Mouse (Mus musculus): ENCODE data around the gene Olfr934. TPM values are rescaled to one million over a fixed set of nuclear protein-coding genes. Genes with fewer than 3 reads are reported as not detected.

The Olfr934 gene
- polyA plus RNA-seq (2012; ENCODE audit: insufficient read depth, insufficient read length, low replicate concordance, missing spikeins): not detected in 2 replicates

- Histone ChIP-seq H3K4me1 (ENCODE audit: control insufficient read depth, insufficient read depth, low read length) (no peaks in the 10 kb centered on the region), H3K4me3 (ENCODE audit: insufficient read depth, low read depth, low read length) (no peak within 1 kb of the TSS), H3K27ac (ENCODE audit: insufficient read depth, low read depth, low read length) (no peak within 1 kb of the TSS)
- 93% methylated on average over 2 of the region's 2 CpGs for WGBS
- TF ChIP-seq CTCF (IDR thresholded peaks at IDR 0.05; ENCODE audit: insufficient read depth, low read depth, low read length) (no peak), POLR2A (IDR thresholded peaks at IDR 0.05; ENCODE audit: insufficient read depth, low read depth, low read length) (no peak)
Observed at GRCm38 (mm10) chr9:38988215-38988614, at the start of gene Olfr934. TSS of gene Olfr934 (minus strand) at chr9:38988315.

DNA sequence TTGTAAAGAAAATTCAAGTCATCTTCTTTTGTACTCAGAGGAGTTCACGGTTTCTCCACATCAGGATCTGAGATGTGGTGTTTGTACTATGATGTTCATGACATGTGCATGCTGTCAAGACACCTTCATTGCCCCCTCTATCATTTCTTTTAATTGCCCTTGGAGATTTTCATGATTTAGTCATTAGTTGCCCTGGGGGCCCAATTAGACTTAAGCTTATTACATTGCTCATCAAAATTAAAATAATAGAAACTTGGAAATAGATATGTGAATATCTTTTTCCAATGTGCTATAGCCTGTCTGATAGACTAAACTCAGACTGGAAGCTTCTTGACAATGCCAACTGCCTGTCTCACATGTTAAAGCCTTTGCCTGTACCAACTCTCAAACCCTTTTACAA is 35.2 kb upstream of the Olfr934 start, which contains the start of gene Olfr146:
TSS of gene Olfr146 (minus strand) at position 101 of the 400 bp plus-strand sequence.
- Histone ChIP-seq H3K4me3 (ENCODE audit: insufficient read depth, low read depth, low read length) (no peak within 1 kb of the TSS), H3K27ac (ENCODE audit: insufficient read depth, low read depth, low read length) (no peak within 1 kb of the TSS), H3K4me1 (ENCODE audit: control insufficient read depth, insufficient read depth, low read length) (no peaks in the 10 kb centered on the region)
- WGBS: 80% methylated on average over 1 of the region's 1 CpGs
- TF ChIP-seq POLR2A (IDR thresholded peaks at IDR 0.05; ENCODE audit: insufficient read depth, low read depth, low read length) (no peak), CTCF (IDR thresholded peaks at IDR 0.05; ENCODE audit: insufficient read depth, low read depth, low read length) (no peak)

- Histone ChIP-seq H3K27ac (ENCODE audit: insufficient read depth, low read depth, low read length) (no peak within 1 kb of the TSS), H3K4me1 (ENCODE audit: control insufficient read depth, insufficient read depth, low read length) (no peaks in the 10 kb centered on the region), H3K4me3 (ENCODE audit: insufficient read depth, low read depth, low read length) (no peak within 1 kb of the TSS)
- no peak for TF ChIP-seq CTCF (IDR thresholded peaks at IDR 0.05; ENCODE audit: insufficient read depth, low read depth, low read length)
- no peak for TF ChIP-seq POLR2A (IDR thresholded peaks at IDR 0.05; ENCODE audit: insufficient read depth, low read depth, low read length)
- 70% methylated on average over 2 of the region's 2 CpGs for WGBS
Observed at GRCm38 (mm10) chr9:38999583-38999982, 11.5 kb upstream of the Olfr934 start, which contains the start of gene Olfr935. TSS of gene Olfr935 (minus strand) at chr9:38999683.

DNA sequence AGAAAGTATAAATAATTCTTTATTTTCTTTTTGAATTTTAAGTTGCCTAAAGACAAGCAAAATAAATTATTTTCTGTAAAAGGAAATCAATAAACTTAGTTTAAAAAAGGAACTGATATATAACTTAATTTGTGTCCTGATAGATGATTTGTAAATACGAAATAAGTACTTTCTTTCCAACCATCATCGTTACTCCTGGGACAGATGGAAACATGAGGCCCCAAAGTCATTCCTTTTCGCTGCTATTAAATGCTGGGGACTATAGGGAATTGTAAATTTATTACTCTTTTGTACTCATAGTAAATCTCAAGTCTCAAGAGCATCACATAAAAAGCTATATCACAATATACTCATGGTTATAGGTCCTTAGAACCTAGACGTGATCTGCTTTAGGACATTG is 16.1 kb downstream of the Olfr934 start, which contains the start of gene Olfr933:
TSS of gene Olfr933 (plus strand) at position 301 of the 400 bp plus-strand sequence.
- no peaks in the 10 kb centered on the region for H3K4me1 ChIP-seq (ENCODE audit: control insufficient read depth, insufficient read depth, low read length)
- no peak within 1 kb of the TSS for H3K27ac ChIP-seq (ENCODE audit: insufficient read depth, low read depth, low read length)
- WGBS: 75% methylated on average over 4 of the region's 4 CpGs
- TF ChIP-seq CTCF (IDR thresholded peaks at IDR 0.05; ENCODE audit: insufficient read depth, low read depth, low read length) (no peak), POLR2A (IDR thresholded peaks at IDR 0.05; ENCODE audit: insufficient read depth, low read depth, low read length) (no peak)
- no peak within 1 kb of the TSS for H3K4me3 ChIP-seq (ENCODE audit: insufficient read depth, low read depth, low read length)

DNA sequence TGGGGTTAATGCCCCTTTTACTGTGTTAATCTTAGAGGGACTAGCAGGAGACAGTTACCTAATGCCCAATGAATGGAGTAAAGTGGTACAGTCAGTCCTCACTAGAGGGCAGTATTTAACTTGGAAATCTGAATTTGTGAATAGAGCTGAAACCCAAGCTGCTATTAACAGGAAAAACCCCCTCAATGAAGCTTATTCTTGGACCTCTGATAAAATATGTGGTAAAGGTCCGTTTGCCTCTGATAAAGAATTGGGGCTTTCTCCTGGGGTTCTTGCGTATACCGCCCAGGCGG is 34.0 kb downstream of the Olfr934 start:
- Histone ChIP-seq H3K4me1 (ENCODE audit: control insufficient read depth, insufficient read depth, low read length) (no peaks in the 10 kb centered on the region), H3K27ac (ENCODE audit: insufficient read depth, low read depth, low read length) (no peak overlapping the region), H3K4me3 (ENCODE audit: insufficient read depth, low read depth, low read length) (no peak overlapping the region)
- TF ChIP-seq CTCF (IDR thresholded peaks at IDR 0.05; ENCODE audit: insufficient read depth, low read depth, low read length) (no peak), POLR2A (IDR thresholded peaks at IDR 0.05; ENCODE audit: insufficient read depth, low read depth, low read length) (no peak)
- WGBS: 80% methylated on average over 4 of the region's 4 CpGs

- H3K27ac ChIP-seq (ENCODE audit: insufficient read depth, low read depth, low read length): no peak overlapping the region
- TF ChIP-seq CTCF (IDR thresholded peaks at IDR 0.05; ENCODE audit: insufficient read depth, low read depth, low read length): no peak
- TF ChIP-seq POLR2A (IDR thresholded peaks at IDR 0.05; ENCODE audit: insufficient read depth, low read depth, low read length): no peak
- H3K4me1 ChIP-seq (ENCODE audit: control insufficient read depth, insufficient read depth, low read length): no peaks in the 10 kb centered on the region
- H3K4me3 ChIP-seq (ENCODE audit: insufficient read depth, low read depth, low read length): no peak overlapping the region
- 80% methylated on average over 7 of the region's 7 CpGs for WGBS
Observed at GRCm38 (mm10) chr9:38953401-38954123, 34.6 kb downstream of the Olfr934 start.

Other genes starting within 250 kb of the Olfr934 start
- gene Olfr920, start 236.0 kb downstream of the Olfr934 start, polyA plus RNA-seq (2012; ENCODE audit: insufficient read depth, insufficient read length, low replicate concordance, missing spikeins): not detected in 2 replicates
- not detected in 2 replicates for gene Olfr921, start 215.2 kb downstream of the Olfr934 start, polyA plus RNA-seq (2012; ENCODE audit: insufficient read depth, insufficient read length, low replicate concordance, missing spikeins)
- gene Olfr922, start 173.7 kb downstream of the Olfr934 start, polyA plus RNA-seq (2012; ENCODE audit: insufficient read depth, insufficient read length, low replicate concordance, missing spikeins): not detected in 2 replicates
- not detected in 2 replicates for gene Olfr923, start 161.8 kb downstream of the Olfr934 start, polyA plus RNA-seq (2012; ENCODE audit: insufficient read depth, insufficient read length, low replicate concordance, missing spikeins)
- gene Olfr924, start 143.9 kb downstream of the Olfr934 start, polyA plus RNA-seq (2012; ENCODE audit: insufficient read depth, insufficient read length, low replicate concordance, missing spikeins): not detected in 2 replicates
- not detected in 2 replicates for gene Olfr26, start 133.3 kb downstream of the Olfr934 start, polyA plus RNA-seq (2012; ENCODE audit: insufficient read depth, insufficient read length, low replicate concordance, missing spikeins)
- gene Olfr926, start 111.2 kb downstream of the Olfr934 start, polyA plus RNA-seq (2012; ENCODE audit: insufficient read depth, insufficient read length, low replicate concordance, missing spikeins): not detected in 2 replicates
- not detected in 2 replicates for gene Olfr930, start 58.5 kb downstream of the Olfr934 start, polyA plus RNA-seq (2012; ENCODE audit: insufficient read depth, insufficient read length, low replicate concordance, missing spikeins)
- not detected in 2 replicates for gene Olfr933, start 16.0 kb downstream of the Olfr934 start, polyA plus RNA-seq (2012; ENCODE audit: insufficient read depth, insufficient read length, low replicate concordance, missing spikeins)
- gene Olfr935, start 11.4 kb upstream of the Olfr934 start, polyA plus RNA-seq (2012; ENCODE audit: insufficient read depth, insufficient read length, low replicate concordance, missing spikeins): not detected in 2 replicates
- gene Olfr146, start 35.1 kb upstream of the Olfr934 start, polyA plus RNA-seq (2012; ENCODE audit: insufficient read depth, insufficient read length, low replicate concordance, missing spikeins): not detected in 2 replicates
- not detected in 2 replicates for gene Olfr937, start 76.6 kb upstream of the Olfr934 start, polyA plus RNA-seq (2012; ENCODE audit: insufficient read depth, insufficient read length, low replicate concordance, missing spikeins)
- gene Olfr938, start 90.6 kb upstream of the Olfr934 start, polyA plus RNA-seq (2012; ENCODE audit: insufficient read depth, insufficient read length, low replicate concordance, missing spikeins): not detected in 2 replicates
- not detected in 2 replicates for gene Olfr27, start 139.8 kb upstream of the Olfr934 start, polyA plus RNA-seq (2012; ENCODE audit: insufficient read depth, insufficient read length, low replicate concordance, missing spikeins)
- gene Olfr943, start 178.0 kb upstream of the Olfr934 start, polyA plus RNA-seq (2012; ENCODE audit: insufficient read depth, insufficient read length, low replicate concordance, missing spikeins): not detected in 2 replicates
- not detected in 2 replicates for gene Olfr944, start 213.6 kb upstream of the Olfr934 start, polyA plus RNA-seq (2012; ENCODE audit: insufficient read depth, insufficient read length, low replicate concordance, missing spikeins)

Data from olfactory bulb, adult 2 months (tissue).